Mouse (Mus musculus) adrenal gland, adult 18-20 months (tissue): ENCODE measurements around the gene Setd5. TPM values are rescaled to one million over a fixed set of nuclear protein-coding genes. Genes with fewer than 3 reads are reported as not detected.

Experiments used
- DNase-seq, 2 experiments: peaks; one replicate each; pipeline ENCODE4 v3.0.0; 2021 to 2022; ENCODE audit warnings: low spot score in 2 of 2
- long read RNA-seq, 2 experiments: library from polyadenylated mRNA; stranded (forward); transcript quantifications; one replicate each; pipeline ENCODE4 v2.0.0; 2021
- total RNA-seq, 2 experiments: library from RNA; stranded (reverse); gene quantifications; 1 replicate in 1 of 2; 2 replicates in 1 of 2; pipeline ENCODE4 v1.2.3; 2021

The Setd5 gene
- 10 to 100 TPM; 72.2 to 86.2 TPM for total RNA-seq
- long read RNA-seq, experiment 1, partial matches to known transcripts, result 1 of 6 reads
- long read RNA-seq, experiment 1, other reads (novel, unspliced or antisense), result 2 of 6 reads
- long read RNA-seq, experiment 2, transcript Setd5-209 (3 exons, 2,180 nt), result major isoform, 9 of 35 reads
- long read RNA-seq, experiment 2, partial matches to known transcripts, result 8 of 35 reads
- long read RNA-seq, experiment 2, other reads (novel, unspliced or antisense), result 17 of 35 reads

- DNase-seq, result peak; percentile 96 to 99
Observed at GRCm38 (mm10) chr6:113076686-113077516, at the start of gene Setd5. Gene Setd5, plus strand, starts transcription at chr6:113077365.

DNA sequence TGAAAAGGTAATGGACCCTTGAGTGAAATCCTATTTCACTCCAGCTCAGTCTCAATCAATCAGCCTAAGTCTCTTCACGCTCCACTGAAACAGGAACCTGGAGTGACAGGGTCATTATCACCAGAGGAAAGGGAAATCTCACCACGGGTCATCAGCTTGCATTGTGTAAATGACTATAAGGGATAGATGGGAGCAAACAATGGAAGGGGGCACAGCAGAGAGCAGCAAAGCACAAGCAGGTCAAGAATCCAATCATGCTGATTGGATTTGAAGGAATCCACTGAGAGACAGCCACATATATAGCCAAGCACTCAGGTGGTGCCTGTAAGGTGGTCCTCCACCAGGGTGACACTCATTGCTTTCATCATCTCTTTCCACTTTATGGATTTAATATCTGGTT is 49.7 kb upstream of the Setd5 start:
- DNase-seq, result no peak

DNA sequence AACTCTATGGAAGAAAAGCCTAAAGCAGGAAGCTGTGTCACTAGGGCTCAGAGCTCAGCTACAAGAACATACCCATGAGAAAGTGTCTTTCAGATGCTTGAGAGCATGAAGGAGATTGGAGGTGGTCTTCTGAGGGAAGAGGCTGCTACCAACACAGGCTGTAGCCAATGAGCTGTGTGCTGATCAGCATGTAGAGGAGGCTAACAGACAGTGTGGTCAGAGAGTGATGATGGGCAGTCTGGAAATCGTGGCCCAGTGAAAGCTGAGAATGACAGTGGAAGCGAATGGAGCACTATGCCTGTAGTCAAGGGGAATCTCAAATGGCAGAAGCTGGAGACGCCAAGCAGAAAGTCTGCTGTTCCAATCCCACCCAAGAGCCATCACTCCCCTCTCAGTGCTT is 48.2 kb upstream of the Setd5 start:
- no peak for DNase-seq

- DNase-seq, result no peak
Observed at GRCm38 (mm10) chr6:113030553-113030952, 46.6 kb upstream of the Setd5 start.

DNA sequence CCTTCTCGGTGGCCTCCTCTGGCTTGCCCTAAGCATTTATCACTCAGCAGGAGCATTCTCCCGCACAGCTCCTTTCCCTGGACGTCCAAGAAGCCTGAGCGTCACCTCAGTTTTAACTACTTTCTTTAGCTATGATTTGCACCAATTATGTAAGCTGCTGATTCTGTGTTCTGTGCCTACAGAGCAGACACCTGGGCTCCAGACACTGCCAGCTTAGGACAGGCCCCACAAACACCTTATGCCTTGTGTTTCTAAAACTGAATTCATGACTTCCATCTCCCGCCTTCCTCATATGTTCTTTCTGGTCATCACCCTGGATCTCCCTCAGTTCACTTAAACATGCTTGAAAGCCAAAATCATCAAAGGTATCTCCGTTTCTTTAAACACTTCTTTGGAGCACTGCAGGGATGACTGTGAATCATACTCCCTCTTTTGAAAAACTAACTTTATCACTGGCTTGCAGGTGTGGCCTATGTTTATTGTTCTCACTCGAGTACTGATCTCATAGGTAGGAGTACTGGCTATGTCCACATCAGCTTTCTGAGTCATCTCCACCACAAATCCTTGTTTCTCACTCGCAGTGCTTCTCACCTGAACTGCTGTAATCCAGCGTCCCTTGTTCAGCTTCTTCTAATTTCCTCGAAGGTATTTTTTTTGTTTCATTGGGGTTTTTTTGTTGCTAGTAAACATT is 46.0 kb upstream of the Setd5 start:
- DNase-seq, result no peak

- DNase-seq, result no peak
Observed at GRCm38 (mm10) chr6:113032121-113032520, 45.0 kb upstream of the Setd5 start.

DNA sequence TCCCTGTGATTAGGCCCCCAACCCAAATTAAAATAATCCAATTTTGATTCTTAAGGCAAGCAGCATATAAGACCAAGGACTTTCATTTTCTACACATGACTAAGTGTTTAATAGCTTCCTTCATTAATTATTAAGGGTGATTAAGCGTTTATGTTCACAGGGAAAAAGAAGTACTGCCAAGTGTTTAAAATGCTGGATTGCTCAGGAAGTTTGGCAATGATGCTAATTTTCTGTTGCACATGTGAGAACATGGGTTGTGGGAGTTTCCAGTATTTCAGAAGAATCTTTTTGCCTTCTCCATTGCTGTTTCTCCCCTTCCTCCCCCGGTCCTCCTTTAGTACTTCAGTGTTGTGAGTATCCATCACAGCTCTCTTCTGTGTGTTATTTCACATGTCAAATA is 44.0 kb upstream of the Setd5 start:
- DNase-seq, result no peak

- no peak for DNase-seq
Observed at GRCm38 (mm10) chr6:113034466-113034865, 42.7 kb upstream of the Setd5 start.

GRCm38 (mm10) chr6:113036463-113037175 is 40.5 kb upstream of the Setd5 start:
- DNase-seq, result no peak

GRCm38 (mm10) chr6:113037946-113038734 is 39.0 kb upstream of the Setd5 start:
- DNase-seq, result peak; percentile 51 to 66

DNA sequence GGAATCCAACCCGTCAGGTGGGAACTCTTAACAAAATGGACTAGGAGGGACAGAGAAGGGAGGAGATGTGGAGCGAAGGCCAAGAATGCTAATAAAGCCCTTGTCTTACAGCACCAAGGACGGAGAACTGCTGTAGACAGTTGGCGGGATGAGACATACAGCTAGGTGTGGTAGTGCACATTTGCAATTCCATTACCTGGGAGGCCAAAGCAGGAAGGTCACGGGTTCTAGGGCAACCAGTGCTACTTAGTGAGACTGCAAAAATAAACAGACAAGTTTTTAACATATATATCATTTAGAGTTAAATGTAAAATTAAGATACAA is 38.5 kb upstream of the Setd5 start:
- no peak for DNase-seq

DNA sequence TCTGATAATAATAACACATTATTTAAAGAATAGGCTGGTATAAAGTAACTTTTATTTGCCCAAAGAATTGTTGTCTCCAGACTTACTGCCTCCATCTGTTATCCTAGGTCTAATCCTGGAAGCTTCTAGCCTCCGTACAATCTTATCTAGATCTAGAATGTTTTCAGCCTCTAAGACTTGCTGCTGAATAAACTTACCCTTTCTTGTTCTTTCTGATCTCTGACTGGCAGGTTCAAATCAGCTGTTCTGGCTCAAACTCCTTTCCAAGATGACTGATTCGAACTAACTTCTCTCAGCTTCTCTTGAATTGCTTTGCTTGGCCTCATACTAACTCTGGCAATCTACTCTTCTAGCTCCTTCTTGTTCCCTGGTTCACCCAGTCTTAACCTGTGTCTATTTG is 36.8 kb upstream of the Setd5 start:
- no peak for DNase-seq

DNA sequence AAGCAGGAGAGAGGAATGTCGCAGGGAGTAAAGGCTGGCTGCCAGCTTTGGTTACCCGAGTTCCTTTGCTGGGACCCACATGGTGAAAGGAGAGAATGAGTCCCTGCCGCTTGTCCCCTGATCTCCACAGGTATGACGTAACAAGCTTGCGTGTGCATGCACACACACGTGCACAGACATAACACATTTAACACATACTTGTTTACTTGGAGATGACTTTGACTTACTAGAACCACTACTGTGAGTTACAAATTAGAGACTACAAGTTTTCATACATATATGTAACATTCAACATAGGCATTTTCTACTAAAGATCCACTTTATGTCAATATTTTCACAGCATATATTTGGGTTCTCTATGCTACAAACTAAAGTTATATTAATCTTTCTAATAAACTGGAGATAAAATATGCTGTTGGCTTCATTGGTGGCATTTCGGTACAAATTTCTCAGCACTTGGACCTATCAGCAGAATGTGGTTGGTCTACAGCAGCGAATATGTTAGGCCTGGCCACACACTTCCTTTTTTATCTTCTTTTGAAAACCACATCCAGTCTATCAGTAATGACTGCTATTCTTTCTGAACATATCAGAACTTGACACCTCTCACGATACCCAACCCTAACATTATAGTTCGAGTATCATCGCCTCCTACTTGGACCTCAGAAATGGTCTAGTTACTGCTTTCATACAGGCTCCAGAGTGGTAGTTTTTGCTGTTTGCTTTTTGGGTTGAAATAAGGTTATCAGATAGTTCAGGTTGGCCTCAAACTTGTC is 35.8 kb upstream of the Setd5 start:
- no peak for DNase-seq

- no peak for DNase-seq
Observed at GRCm38 (mm10) chr6:113045575-113045974, 31.6 kb upstream of the Setd5 start.

DNA sequence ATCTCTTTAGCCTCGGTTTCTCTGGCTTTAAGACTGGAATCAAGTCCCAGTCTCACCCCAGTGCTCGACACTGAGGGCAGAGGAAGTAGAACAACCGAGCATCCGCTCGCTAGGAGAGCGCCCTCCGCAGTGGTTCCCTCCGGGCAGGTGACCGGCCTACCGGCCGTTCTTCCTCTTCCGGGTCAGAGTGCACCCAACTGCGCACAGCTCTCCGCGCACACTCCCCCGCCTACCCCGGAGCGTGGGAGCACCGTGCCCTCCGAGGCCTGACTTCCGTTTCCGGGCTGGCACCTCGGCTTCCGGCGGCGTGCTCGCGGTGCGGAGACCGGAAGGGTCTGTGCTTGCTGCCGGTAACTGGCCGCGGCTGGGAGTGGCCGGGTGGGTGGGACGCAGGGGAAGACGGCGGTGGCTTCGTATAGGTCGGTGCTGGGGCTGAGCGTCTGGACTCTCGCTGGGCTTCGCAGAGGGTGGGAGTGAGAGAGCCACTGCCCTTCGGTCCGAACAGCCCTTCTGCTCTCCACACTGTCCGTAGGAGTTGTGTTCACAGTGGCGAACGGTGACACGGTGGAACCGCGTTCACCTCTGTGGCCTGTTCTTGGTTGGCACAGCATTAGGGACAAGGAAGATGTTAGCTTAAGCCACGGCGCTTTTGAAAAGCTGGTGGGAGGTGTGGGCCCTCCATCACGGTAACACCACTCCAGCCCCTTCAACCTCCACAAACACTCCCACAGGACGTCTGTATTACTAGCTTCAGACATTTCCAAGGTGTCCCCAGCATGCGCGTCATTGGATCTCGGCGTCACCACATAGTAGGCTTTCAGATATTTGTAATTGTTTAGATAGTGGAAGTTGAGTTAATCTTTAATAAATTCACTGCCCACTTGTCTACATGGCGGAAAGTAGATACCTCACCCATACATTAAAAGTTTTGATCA is 30.9 kb upstream of the Setd5 start, which contains the start of gene Thumpd3:
Gene Thumpd3, plus strand, starts transcription at position 185 of the 935 bp plus-strand sequence.
- DNase-seq, result peak; percentile 92 to 94

- no peak for DNase-seq
Observed at GRCm38 (mm10) chr6:113047016-113047746, 30.0 kb upstream of the Setd5 start.

DNA sequence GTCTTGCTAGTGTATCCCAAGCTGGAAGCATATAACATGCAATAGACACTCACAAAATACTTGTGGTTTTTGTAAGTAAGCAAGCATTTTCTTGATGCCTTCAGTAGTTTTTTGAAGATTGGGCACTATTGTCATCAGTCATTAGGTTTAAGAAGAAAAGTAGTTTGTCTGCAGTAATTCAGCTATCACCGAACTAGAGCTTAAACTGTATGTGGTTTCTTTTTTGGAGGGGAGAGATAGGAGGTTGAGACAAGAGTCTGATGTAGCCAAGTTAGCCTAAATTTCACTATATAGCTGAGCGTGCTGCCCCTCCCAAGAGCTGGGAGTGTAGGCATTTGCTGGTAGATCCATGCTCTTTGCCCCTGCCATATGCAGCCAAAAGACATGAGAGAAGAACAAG is 28.8 kb upstream of the Setd5 start:
- no peak for DNase-seq

- no peak for DNase-seq
Observed at GRCm38 (mm10) chr6:113049159-113049558, 28.0 kb upstream of the Setd5 start.
